Mouse (Mus musculus): ENCODE measurements around the gene Wdr24.

GRCm38 (mm10) chr17:25829558-25830017 lies 6.2 kb downstream of the Wdr24 start:
- TF ChIP-seq GATA1 (IDR thresholded peaks at IDR 0.05; ENCODE audit: borderline replicate concordance, low read length) (no peak), FLI1 (IDR thresholded peaks at IDR 0.05; ENCODE audit: low read length) (no peak)
